Mouse (Mus musculus) brown adipose tissue, adult 24 weeks (tissue): ENCODE results near the gene Pnpla2. TPM values are rescaled to one million over a fixed set of nuclear protein-coding genes. Genes with fewer than 3 reads are reported as not detected.

ENCODE experiments used
- H3K27ac ChIP-seq: fragments of 200-500 bp; replicated peaks from 2 replicates; pipeline ENCODE4 v1.5.1; 2012; ENCODE audit warnings: low read depth, mild to moderate bottlenecking, low read length
- H3K4me1 ChIP-seq: fragments of 200-500 bp; 2 replicates; pipeline ENCODE4 v1.6.1; 2012; ENCODE audit warnings: low read length, mixed read lengths; ENCODE audit not compliant: control insufficient read depth, insufficient read depth, insufficient read length
- H3K4me3 ChIP-seq: fragments of 200-500 bp; 2 replicates; pipeline ENCODE4 v1.5.1; 2012; ENCODE audit warnings: low read depth, mild to moderate bottlenecking, low read length, moderate library complexity; ENCODE audit not compliant: insufficient read depth
- polyA plus RNA-seq: library from polyadenylated mRNA; stranded (reverse); fragments of >200 nt; gene quantifications from 2 replicates; pipeline ENCODE4 v1.2.4, GENCODE M21; 2012; ENCODE audit not compliant: missing spikeins, insufficient read depth, insufficient read length

Gene Pnpla2
- polyA plus RNA-seq, 1 experiment, result 2,404 TPM

GRCm38 (mm10) chr7:141426948-141427730 is 27.9 kb upstream of the Pnpla2 start:
- Histone ChIP-seq H3K4me3 (no peak overlapping the region), H3K4me1 (peaks cover 8% of the 10 kb centered on the region; the same call in 1 of the 2 replicates), H3K27ac (no peak overlapping the region)

GRCm38 (mm10) chr7:141428701-141429100 is 26.3 kb upstream of the Pnpla2 start:
- H3K4me3 ChIP-seq, result no peak overlapping the region
- H3K27ac ChIP-seq, result no peak overlapping the region

GRCm38 (mm10) chr7:141429310-141429709 is 25.7 kb upstream of the Pnpla2 start, which contains the start of gene Cend1:
Gene Cend1 (minus strand): TSS chr7:141429491.
- Histone ChIP-seq H3K27ac (no peak within 1 kb of the TSS), H3K4me1 (peaks cover 11% of the 10 kb centered on the region; the same call in 1 of the 2 replicates), H3K4me3 (peak within 1 kb of the TSS; percentile 16; the same call in 1 of the 2 replicates)

More at GRCm38 (mm10) chr7:141428701-141429100, 26.3 kb upstream of the Pnpla2 start:
- peaks cover 8% of the 10 kb centered on the region; the same call in 1 of the 2 replicates for H3K4me1 ChIP-seq

- Histone ChIP-seq H3K27ac (no peak overlapping the region), H3K4me3 (no peak overlapping the region), H3K4me1 (peaks cover 11% of the 10 kb centered on the region; the same call in 1 of the 2 replicates)
Measured at GRCm38 (mm10) chr7:141429840-141430584, 25.0 kb upstream of the Pnpla2 start.

GRCm38 (mm10) chr7:141430585-141431240 is 24.3 kb upstream of the Pnpla2 start:
- Histone ChIP-seq H3K4me3 (no peak overlapping the region), H3K27ac (no peak overlapping the region), H3K4me1 (peaks cover 15% of the 10 kb centered on the region)

GRCm38 (mm10) chr7:141431434-141432185 is 23.4 kb upstream of the Pnpla2 start:
- Histone ChIP-seq H3K4me3 (no peak overlapping the region), H3K27ac (peak overlapping the region; percentile 93; the same call in 1 of the 2 replicates), H3K4me1 (peaks cover 22% of the 10 kb centered on the region)

GRCm38 (mm10) chr7:141432186-141432611 is 22.8 kb upstream of the Pnpla2 start:
- peaks cover 24% of the 10 kb centered on the region for H3K4me1 ChIP-seq
- peak overlapping the region; percentile 37; the same call in 1 of the 2 replicates for H3K4me3 ChIP-seq
- peak overlapping the region; percentile 93 for H3K27ac ChIP-seq

GRCm38 (mm10) chr7:141432741-141433516 is 22.1 kb upstream of the Pnpla2 start:
- Histone ChIP-seq H3K4me3 (peak overlapping the region; percentile 37), H3K4me1 (peaks cover 24% of the 10 kb centered on the region)

GRCm38 (mm10) chr7:141433517-141434400 is 21.2 kb upstream of the Pnpla2 start:
- Histone ChIP-seq H3K27ac (peak overlapping the region; percentile 40), H3K4me3 (peak overlapping the region; percentile 69), H3K4me1 (peaks cover 24% of the 10 kb centered on the region)

More at GRCm38 (mm10) chr7:141432741-141433516, 22.1 kb upstream of the Pnpla2 start:
- peak overlapping the region; percentile 93 for H3K27ac ChIP-seq

GRCm38 (mm10) chr7:141434464-141434863 is 20.5 kb upstream of the Pnpla2 start:
- peaks cover 17% of the 10 kb centered on the region for H3K4me1 ChIP-seq
- H3K27ac ChIP-seq, result peak overlapping the region; percentile 53
- peak overlapping the region; percentile 69 for H3K4me3 ChIP-seq

- peak overlapping the region; percentile 53 for H3K27ac ChIP-seq
Measured at GRCm38 (mm10) chr7:141435129-141435855, 19.7 kb upstream of the Pnpla2 start.

GRCm38 (mm10) chr7:141435856-141436522 is 19.0 kb upstream of the Pnpla2 start:
- Histone ChIP-seq H3K4me3 (peak overlapping the region; percentile 51), H3K27ac (peak overlapping the region; percentile 36), H3K4me1 (peaks cover 16% of the 10 kb centered on the region)

More at GRCm38 (mm10) chr7:141435129-141435855, 19.7 kb upstream of the Pnpla2 start:
- Histone ChIP-seq H3K4me3 (peak overlapping the region; percentile 69), H3K4me1 (peaks cover 16% of the 10 kb centered on the region)
